Mouse (Mus musculus) 416B (cell line): ENCODE results near the gene Pitpnm1.

Experiments used
- DNase-seq: peaks from one replicate; pipeline ENCODE4 v3.0.0; 2011; ENCODE audit warnings: low read depth

The Pitpnm1 gene

DNA sequence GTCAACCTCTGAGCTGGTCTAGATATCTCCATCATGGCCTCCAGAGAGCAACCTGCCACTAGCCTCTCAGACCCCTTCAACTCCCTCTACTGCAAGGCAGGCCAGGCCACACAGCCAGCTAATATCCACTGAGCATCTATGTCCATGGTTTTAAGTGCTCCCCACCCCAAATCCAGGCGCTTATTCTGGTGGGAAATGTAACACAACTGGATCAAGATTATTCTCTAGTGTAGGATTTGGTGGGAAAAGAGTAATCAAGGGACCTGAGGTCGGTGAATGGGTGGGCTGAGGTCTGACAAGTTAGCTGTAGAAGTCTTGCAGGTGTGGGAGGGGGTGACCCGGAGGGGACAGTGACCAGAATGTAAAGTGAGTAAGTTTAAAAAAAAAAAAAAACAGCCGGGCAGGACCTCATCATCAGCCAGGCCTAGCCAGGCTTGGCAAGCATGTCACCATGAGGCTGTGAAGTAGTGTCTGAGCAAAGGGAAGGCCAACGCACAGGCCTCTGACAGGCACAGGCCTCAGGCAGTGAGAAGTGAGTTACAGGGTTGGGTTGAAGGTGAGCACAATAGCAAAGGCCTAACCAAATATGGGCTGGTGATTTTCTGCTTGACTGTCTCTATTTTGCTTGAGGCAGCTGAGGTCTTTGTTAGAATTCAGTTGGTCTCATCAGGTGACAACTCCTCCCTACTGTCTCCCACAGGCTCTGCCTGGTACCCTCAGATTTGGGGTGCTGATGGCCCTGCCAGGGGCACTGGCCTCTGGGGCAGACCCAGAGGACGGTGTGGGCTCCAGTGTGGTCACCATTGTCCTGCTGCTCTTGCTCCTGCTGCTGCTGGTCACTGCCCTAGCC is 55.6 kb downstream of the Pitpnm1 start:
- no peak for DNase-seq

DNA sequence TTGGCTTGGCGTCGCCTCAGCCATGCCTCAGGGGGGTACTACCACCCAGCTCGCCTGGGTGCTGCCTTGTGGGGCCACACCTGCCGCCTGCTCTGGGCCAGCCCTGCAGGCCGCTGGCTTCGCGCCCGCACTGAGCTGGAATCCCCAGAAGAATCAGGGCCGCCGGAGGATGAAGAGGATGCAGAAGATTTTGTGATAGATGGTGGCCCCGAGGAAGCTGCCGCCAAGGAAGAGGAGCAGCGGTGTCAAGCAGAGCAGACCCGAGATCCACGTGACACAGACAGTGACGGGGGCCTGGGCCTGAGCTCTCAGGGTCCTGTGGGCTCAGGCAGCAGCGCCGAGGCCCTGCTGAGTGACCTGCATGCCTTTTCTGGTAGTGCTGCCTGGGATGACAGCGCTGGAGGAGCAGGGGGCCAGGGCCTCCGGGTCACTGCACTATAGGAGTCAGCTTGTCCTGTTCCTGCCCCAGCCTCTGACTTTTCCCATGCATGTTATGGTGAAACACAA is 56.3 kb downstream of the Pitpnm1 start:
- DNase-seq: no peak

DNA sequence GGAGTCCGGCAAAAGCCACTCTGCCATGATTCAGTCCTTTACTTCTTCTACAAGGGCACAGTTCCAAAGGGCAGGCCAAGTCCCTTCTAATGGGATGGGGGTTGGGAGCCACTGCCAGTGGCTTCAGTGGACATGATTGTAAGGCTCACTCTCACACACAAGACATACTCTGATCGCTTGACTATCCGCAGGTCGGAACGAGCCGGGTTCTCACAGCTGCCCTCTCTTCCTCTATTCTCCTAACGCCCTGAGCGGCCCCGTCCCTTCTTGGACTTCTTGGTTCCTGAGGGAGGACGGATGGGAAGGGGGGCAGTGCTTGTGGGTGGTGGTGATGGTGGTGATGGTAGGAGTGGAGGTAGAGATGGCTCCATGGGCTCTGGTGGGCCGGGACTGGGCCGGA is 57.0 kb downstream of the Pitpnm1 start:
- no peak for DNase-seq

DNA sequence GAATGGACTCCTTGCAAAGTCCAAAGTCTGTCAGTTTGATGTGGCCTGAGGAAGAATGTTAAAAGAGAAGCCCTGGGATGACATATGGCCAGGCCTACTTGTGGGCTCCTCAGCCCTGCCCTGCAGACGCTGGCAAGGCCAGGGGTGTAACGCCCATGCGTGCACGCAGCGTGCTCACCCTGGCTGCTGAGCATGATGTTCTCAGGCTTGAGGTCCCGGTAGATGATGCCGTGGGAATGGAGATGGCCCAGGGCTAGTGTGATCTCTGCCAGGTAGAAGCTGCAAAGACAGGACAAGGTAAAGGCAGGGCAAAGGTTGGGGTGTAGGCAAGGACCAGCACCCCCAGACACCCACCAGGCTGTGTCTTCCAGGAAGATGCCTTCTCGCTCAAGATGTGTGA is 59.3 kb downstream of the Pitpnm1 start:
- no peak for DNase-seq

GRCm38 (mm10) chr19:4162646-4163542 is 63.1 kb downstream of the Pitpnm1 start, which contains the start of gene Rps6kb2:
Rps6kb2 (minus strand) TSS chr19:4163354.
- peak; percentile 98 for DNase-seq

GRCm38 (mm10) chr19:4163543-4163887 is 63.7 kb downstream of the Pitpnm1 start:
- DNase-seq: no peak
